Mouse (Mus musculus) intestine, embryonic 16.5 days (tissue): ENCODE data around the gene Csrp3. TPM values are rescaled to one million over a fixed set of nuclear protein-coding genes. Genes with fewer than 3 reads are reported as not detected.

Source experiments
- ATAC-seq: fragments of 200-750 bp; cut with Nextera tagmentation; 2 replicates; pipeline ENCODE4 v1.8.0; 2017; ENCODE audit warnings: moderate TSS enrichment, moderate library complexity
- H3K27ac ChIP-seq: fragments of 300-500 bp; sonication (generic); 2 replicates; pipeline ENCODE4 v1.5.1; 2014; ENCODE audit warnings: mild to moderate bottlenecking, low read length
- H3K27me3 ChIP-seq: fragments of 300-500 bp; sonication (generic); replicated peaks from 2 replicates; pipeline ENCODE4 v1.6.1; 2014; ENCODE audit warnings: low read length, control low read depth, mixed read lengths; ENCODE audit not compliant: control insufficient read depth, insufficient read depth
- H3K36me3 ChIP-seq: fragments of 300-500 bp; sonication (generic); 2 replicates; pipeline ENCODE4 v1.6.1; 2014; ENCODE audit warnings: low read length, control low read depth; ENCODE audit not compliant: control insufficient read depth, insufficient read depth
- H3K4me1 ChIP-seq: fragments of 300-500 bp; sonication (generic); 2 replicates; pipeline ENCODE4 v1.6.1; 2014; ENCODE audit warnings: low read length, control low read depth, mixed read lengths; ENCODE audit not compliant: control insufficient read depth, insufficient read depth
- H3K4me2 ChIP-seq: fragments of 300-500 bp; sonication (generic); 2 replicates; pipeline ENCODE4 v1.6.1; 2014; ENCODE audit warnings: low read depth, low read length, control low read depth
- H3K4me3 ChIP-seq: fragments of 300-500 bp; sonication (generic); 2 replicates; pipeline ENCODE4 v1.5.1; 2014; ENCODE audit warnings: mild to moderate bottlenecking, low read length
- H3K9ac ChIP-seq: fragments of 300-500 bp; sonication (generic); 2 replicates; pipeline ENCODE4 v1.6.1; 2014; ENCODE audit warnings: low read depth, low read length
- H3K9me3 ChIP-seq: fragments of 300-500 bp; sonication (generic); 2 replicates; pipeline ENCODE4 v1.6.1; 2016; ENCODE audit warnings: low read length, control low read depth; ENCODE audit not compliant: control insufficient read depth
- WGBS: fragments of 180-500 bp; shearing (Covaris S2); extraction: QIAGEN DNeasy Blood & Tissue Kit; methylation state at CpG from one replicate; pipeline ENCODE4 v1.1.7; 2014; 5-methylcytosine and 5-hydroxymethylcytosine counted together
- polyA plus RNA-seq: library from polyadenylated mRNA; unstranded; fragments of >200 nt; fragmentation: Nextera tagmentation; extraction: Ambion mirVana; gene quantifications from 2 replicates; pipeline ENCODE4 v1.2.1, GENCODE M21; 2015

Csrp3 gene
- polyA plus RNA-seq: 1.1 and 2.1 TPM in 2 replicates

GRCm38 (mm10) chr7:48847820-48848650 lies at the start of gene Csrp3:
Csrp3 (minus strand) TSS chr7:48848033.
- Histone ChIP-seq H3K36me3 (no peaks in the 10 kb centered on the region), H3K4me2 (no peak within 1 kb of the TSS), H3K9ac (no peak within 1 kb of the TSS), H3K4me3 (no peak within 1 kb of the TSS), H3K27ac (no peak within 1 kb of the TSS), H3K9me3 (no peaks in the 10 kb centered on the region), H3K4me1 (peaks cover 2% of the 10 kb centered on the region; the same call in 1 of the 2 replicates), H3K27me3 (no peaks in the 10 kb centered on the region)
- no peak for ATAC-seq
- 68% methylated on average over 11 of the region's 11 CpGs for WGBS

- Histone ChIP-seq H3K9me3 (no peaks in the 10 kb centered on the region), H3K9ac (no peak overlapping the region), H3K27ac (no peak overlapping the region), H3K4me3 (no peak overlapping the region), H3K4me2 (no peak overlapping the region), H3K36me3 (no peaks in the 10 kb centered on the region), H3K4me1 (no peaks in the 10 kb centered on the region), H3K27me3 (no peaks in the 10 kb centered on the region)
- no peak for ATAC-seq
- 84% methylated on average over 4 of the region's 4 CpGs for WGBS
Observed at GRCm38 (mm10) chr7:48896051-48896450, 48.2 kb upstream of the Csrp3 start.

DNA sequence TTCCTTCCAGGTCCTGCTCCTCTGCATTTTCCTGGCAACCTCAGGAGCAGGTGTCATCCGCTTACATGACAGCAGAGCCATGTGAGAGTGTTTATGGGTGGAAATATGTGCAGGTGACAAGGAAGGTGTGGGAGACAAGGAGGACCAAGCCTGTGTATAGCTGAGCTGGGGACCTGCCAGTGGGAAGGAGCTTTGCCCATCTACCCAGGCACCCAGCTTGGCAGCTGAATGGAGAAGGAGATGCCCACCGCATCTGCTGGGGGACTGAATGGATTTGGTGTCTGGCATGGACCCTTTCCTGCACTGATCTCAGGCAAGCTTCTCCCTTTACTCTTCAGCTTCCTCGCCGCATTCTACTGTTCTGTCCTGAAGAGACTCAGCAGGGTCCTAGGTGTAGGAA lies 47.6 kb upstream of the Csrp3 start:
- Histone ChIP-seq H3K27ac (no peak overlapping the region), H3K36me3 (no peaks in the 10 kb centered on the region), H3K4me1 (no peaks in the 10 kb centered on the region), H3K4me2 (no peak overlapping the region), H3K27me3 (no peaks in the 10 kb centered on the region), H3K9ac (no peak overlapping the region), H3K4me3 (no peak overlapping the region), H3K9me3 (no peaks in the 10 kb centered on the region)
- no peak for ATAC-seq
- 92% methylated on average over 4 of the region's 4 CpGs for WGBS

GRCm38 (mm10) chr7:48894763-48895162 lies 46.9 kb upstream of the Csrp3 start:
- H3K27me3 ChIP-seq: no peaks in the 10 kb centered on the region
- no peaks in the 10 kb centered on the region for H3K36me3 ChIP-seq
- H3K4me2 ChIP-seq: no peak overlapping the region
- H3K9ac ChIP-seq: no peak overlapping the region
- no peak for ATAC-seq
- no peaks in the 10 kb centered on the region for H3K9me3 ChIP-seq
- H3K27ac ChIP-seq: no peak overlapping the region
- H3K4me3 ChIP-seq: no peak overlapping the region
- WGBS: 61% methylated on average over 6 of the region's 6 CpGs
- H3K4me1 ChIP-seq: no peaks in the 10 kb centered on the region

- Histone ChIP-seq H3K9ac (no peak overlapping the region), H3K27ac (no peak overlapping the region), H3K36me3 (no peaks in the 10 kb centered on the region), H3K4me1 (no peaks in the 10 kb centered on the region), H3K9me3 (no peaks in the 10 kb centered on the region), H3K27me3 (no peaks in the 10 kb centered on the region), H3K4me3 (no peak overlapping the region), H3K4me2 (no peak overlapping the region)
- ATAC-seq: peak; percentile 36; the same call in 1 of the 2 replicates
- WGBS: 2% methylated on average over 6 of the region's 6 CpGs
Observed at GRCm38 (mm10) chr7:48894152-48894551, 46.3 kb upstream of the Csrp3 start.

GRCm38 (mm10) chr7:48893093-48893492 lies 45.3 kb upstream of the Csrp3 start:
- no peak overlapping the region for H3K9ac ChIP-seq
- H3K4me3 ChIP-seq: no peak overlapping the region
- no peaks in the 10 kb centered on the region for H3K9me3 ChIP-seq
- no peak for ATAC-seq
- H3K27ac ChIP-seq: no peak overlapping the region
- no peaks in the 10 kb centered on the region for H3K36me3 ChIP-seq
- H3K4me1 ChIP-seq: no peaks in the 10 kb centered on the region
- no peaks in the 10 kb centered on the region for H3K27me3 ChIP-seq
- no peak overlapping the region for H3K4me2 ChIP-seq
- 82% methylated on average over 7 of the region's 7 CpGs for WGBS

DNA sequence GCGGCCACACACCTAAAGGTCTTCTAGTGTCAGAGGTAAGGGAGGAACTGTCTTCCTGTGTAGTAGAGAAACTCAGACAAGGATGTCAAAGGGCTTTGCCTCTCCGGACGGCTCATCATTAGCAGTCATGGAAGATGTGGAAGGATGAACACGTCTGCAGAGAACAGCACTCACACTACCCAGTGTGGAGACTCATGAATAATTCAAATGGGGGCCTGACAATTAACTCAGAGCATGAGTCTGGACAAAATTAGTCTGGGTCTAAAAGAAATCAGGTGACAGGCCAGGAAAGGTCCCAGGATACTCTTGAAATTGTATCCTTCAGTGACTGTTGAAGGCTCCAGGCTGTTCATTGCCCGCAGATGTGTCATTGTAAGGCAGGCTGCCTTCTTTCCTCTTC lies 43.2 kb upstream of the Csrp3 start:
- ATAC-seq: peak; percentile 21; the same call in 1 of the 2 replicates
- 74% methylated on average over 5 of the region's 5 CpGs for WGBS
- Histone ChIP-seq H3K27me3 (no peaks in the 10 kb centered on the region), H3K4me3 (no peak overlapping the region), H3K36me3 (no peaks in the 10 kb centered on the region), H3K4me2 (no peak overlapping the region), H3K4me1 (no peaks in the 10 kb centered on the region), H3K9me3 (no peaks in the 10 kb centered on the region), H3K27ac (no peak overlapping the region), H3K9ac (no peak overlapping the region)

- no peak overlapping the region for H3K4me2 ChIP-seq
- H3K9me3 ChIP-seq: no peaks in the 10 kb centered on the region
- no peaks in the 10 kb centered on the region for H3K36me3 ChIP-seq
- H3K9ac ChIP-seq: no peak overlapping the region
- ATAC-seq: 0 out of 2 replicates have a peak, but pooled peaks have one; percentile 12
- no peaks in the 10 kb centered on the region for H3K4me1 ChIP-seq
- H3K27ac ChIP-seq: no peak overlapping the region
- H3K27me3 ChIP-seq: no peaks in the 10 kb centered on the region
- 69% methylated on average over 2 of the region's 2 CpGs for WGBS
- no peak overlapping the region for H3K4me3 ChIP-seq
Observed at GRCm38 (mm10) chr7:48888751-48889150, 40.9 kb upstream of the Csrp3 start.

DNA sequence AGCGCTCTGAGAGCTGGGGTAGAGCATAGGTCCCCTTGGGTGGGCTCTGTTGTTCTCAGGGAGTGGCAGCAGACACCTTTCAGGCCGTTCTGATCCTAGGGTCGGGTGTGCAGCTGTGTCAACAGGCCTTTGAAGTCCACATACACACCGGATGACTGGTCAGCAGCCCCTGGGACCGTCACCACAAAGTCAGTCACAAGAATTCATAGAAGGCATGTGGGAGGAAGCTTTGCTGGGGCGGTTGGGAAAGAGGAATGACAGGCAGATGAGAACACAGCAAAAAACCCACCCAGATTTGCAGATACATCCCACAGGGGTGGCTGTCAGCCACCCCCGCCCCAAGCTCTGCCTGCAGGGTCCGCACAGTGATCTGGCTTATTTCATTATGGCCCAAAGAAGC lies 40.1 kb upstream of the Csrp3 start:
- H3K9ac ChIP-seq: no peak overlapping the region
- no peak for ATAC-seq

GRCm38 (mm10) chr7:48884266-48884611 lies 36.4 kb upstream of the Csrp3 start:
- H3K4me1 ChIP-seq: peaks cover 10% of the 10 kb centered on the region
- no peaks in the 10 kb centered on the region for H3K9me3 ChIP-seq
- no peak for ATAC-seq
- no peak overlapping the region for H3K27ac ChIP-seq
- H3K4me2 ChIP-seq: no peak overlapping the region
- H3K36me3 ChIP-seq: no peaks in the 10 kb centered on the region
- no peaks in the 10 kb centered on the region for H3K27me3 ChIP-seq
- H3K9ac ChIP-seq: no peak overlapping the region
- WGBS: 60% methylated on average over 5 of the region's 5 CpGs
- no peak overlapping the region for H3K4me3 ChIP-seq

More for the DNA sequence above, 40.1 kb upstream of the Csrp3 start:
- 38% methylated on average over 8 of the region's 8 CpGs for WGBS
- Histone ChIP-seq H3K4me2 (no peak overlapping the region), H3K36me3 (no peaks in the 10 kb centered on the region), H3K9me3 (no peaks in the 10 kb centered on the region), H3K4me3 (no peak overlapping the region), H3K27me3 (no peaks in the 10 kb centered on the region), H3K27ac (no peak overlapping the region), H3K4me1 (no peaks in the 10 kb centered on the region)
